Mouse (Mus musculus) intestine, embryonic 14.5 days (tissue): ENCODE measurements around the gene Adpgk. TPM values are rescaled to one million over a fixed set of nuclear protein-coding genes. Genes with fewer than 3 reads are reported as not detected.
"Not testable (repeated sequence)": the region's sequence is repeated elsewhere in the genome, so short reads cannot be mapped to it uniquely, and the experiment has no call there.

Experiments
- ATAC-seq: fragments of 200-750 bp; cut with Nextera tagmentation; replicated peaks from 2 replicates; pipeline ENCODE4 v1.8.0; 2017; ENCODE audit warnings: low read depth, moderate number of reproducible peaks, moderate TSS enrichment, moderate library complexity; ENCODE audit not compliant: low FRiP score, low TSS enrichment
- DNase-seq: peaks from one replicate; pipeline ENCODE4 v3.0.0-alpha.2; 2018; ENCODE audit warnings: low spot score
- H3K27ac ChIP-seq: fragments of 300-500 bp; sonication (generic); 2 replicates; pipeline ENCODE4 v1.5.1; 2014; ENCODE audit warnings: low read depth, mild to moderate bottlenecking, control low read depth
- H3K27me3 ChIP-seq: fragments of 300-500 bp; sonication (generic); replicated peaks from 2 replicates; pipeline ENCODE4 v1.6.1; 2014; ENCODE audit warnings: low read length, control low read depth; ENCODE audit not compliant: control insufficient read depth, insufficient read depth
- H3K36me3 ChIP-seq: fragments of 300-500 bp; sonication (generic); 2 replicates; pipeline ENCODE4 v1.6.1; 2014; ENCODE audit warnings: low read length, control low read depth; ENCODE audit not compliant: control insufficient read depth, insufficient read depth
- H3K4me1 ChIP-seq: fragments of 300-500 bp; sonication (generic); replicated peaks from 2 replicates; pipeline ENCODE4 v1.6.1; 2014; ENCODE audit warnings: low read length, control low read depth, mixed read lengths; ENCODE audit not compliant: control insufficient read depth, insufficient read depth
- H3K4me2 ChIP-seq: fragments of 300-500 bp; sonication (generic); 2 replicates; pipeline ENCODE4 v1.6.1; 2014; ENCODE audit warnings: low read length
- H3K4me3 ChIP-seq: fragments of 300-500 bp; sonication (generic); 2 replicates; pipeline ENCODE4 v1.5.1; 2014; ENCODE audit warnings: low read depth, low read length, control low read depth, mixed read lengths
- H3K9ac ChIP-seq: fragments of 300-500 bp; sonication (generic); 2 replicates; pipeline ENCODE4 v1.6.1; 2014; ENCODE audit warnings: mild to moderate bottlenecking, low read length
- H3K9me3 ChIP-seq: fragments of 300-500 bp; sonication (generic); 2 replicates; pipeline ENCODE4 v1.6.1; 2016; ENCODE audit warnings: low read length, control low read depth; ENCODE audit not compliant: control insufficient read depth
- WGBS: fragments of 180-500 bp; shearing (Covaris S2); extraction: QIAGEN DNeasy Blood & Tissue Kit; methylation state at CpG from one replicate; pipeline ENCODE4 v1.1.7; 2014; 5-methylcytosine and 5-hydroxymethylcytosine counted together
- polyA plus RNA-seq: library from polyadenylated mRNA; unstranded; fragments of >200 nt; fragmentation: Nextera tagmentation; extraction: Ambion mirVana; gene quantifications from 2 replicates; pipeline ENCODE4 v1.2.1, GENCODE M21; 2014

The Adpgk gene
- polyA plus RNA-seq, 1 experiment from 2014 or later = 37.8 TPM

DNA sequence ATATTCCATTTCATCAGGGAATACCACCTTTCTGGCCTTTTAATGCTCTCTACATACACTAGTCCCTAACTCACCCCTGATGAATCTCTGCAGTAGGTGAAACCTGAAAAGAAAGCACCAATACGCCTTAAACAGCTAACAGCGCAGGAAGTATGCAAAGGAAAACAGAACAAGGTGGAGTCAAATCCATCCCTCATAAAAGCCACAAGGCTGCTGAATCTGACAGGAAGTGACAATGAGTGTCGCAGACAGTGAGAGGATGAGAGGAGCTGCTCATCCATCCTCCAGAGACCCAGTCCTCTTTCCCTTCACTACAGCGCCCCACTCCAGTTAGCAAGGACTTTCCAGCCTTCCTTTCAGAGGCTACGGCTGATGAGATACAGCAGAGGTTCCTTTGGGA is 47.1 kb downstream of the Adpgk start:
- Histone ChIP-seq H3K4me1 (no peaks in the 10 kb centered on the region), H3K27ac (no peak overlapping the region), H3K9me3 (no peaks in the 10 kb centered on the region), H3K9ac (no peak overlapping the region), H3K4me3 (no peak overlapping the region), H3K27me3 (no peaks in the 10 kb centered on the region), H3K4me2 (no peak overlapping the region), H3K36me3 (0 out of 2 replicates have a peak, but pooled peaks cover 6% of the 10 kb centered on the region)
- ATAC-seq (no peak), DNase-seq (no peak)
- 79% methylated on average over 5 of the region's 5 CpGs for WGBS

- H3K27ac ChIP-seq = no peak overlapping the region
- no peak for ATAC-seq
- no peak overlapping the region for H3K4me3 ChIP-seq
- H3K4me2 ChIP-seq = no peak overlapping the region
- H3K4me1 ChIP-seq = no peaks in the 10 kb centered on the region
- 0 out of 2 replicates have a peak, but pooled peaks cover 3% of the 10 kb centered on the region for H3K36me3 ChIP-seq
- DNase-seq = no peak
- H3K9me3 ChIP-seq = no peaks in the 10 kb centered on the region
- H3K9ac ChIP-seq = no peak overlapping the region
- WGBS = 45% methylated on average over 5 of the region's 5 CpGs
- no peaks in the 10 kb centered on the region for H3K27me3 ChIP-seq
Observed at GRCm38 (mm10) chr9:59339107-59339506, 47.7 kb downstream of the Adpgk start.

GRCm38 (mm10) chr9:59340002-59340401 is 48.6 kb downstream of the Adpgk start:
- no peak overlapping the region for H3K4me2 ChIP-seq
- H3K4me3 ChIP-seq = no peak overlapping the region
- no peak for ATAC-seq
- H3K36me3 ChIP-seq = 0 out of 2 replicates have a peak, but pooled peaks cover 3% of the 10 kb centered on the region
- no peak overlapping the region for H3K9ac ChIP-seq
- H3K27me3 ChIP-seq = no peaks in the 10 kb centered on the region
- no peak for DNase-seq
- H3K4me1 ChIP-seq = no peaks in the 10 kb centered on the region
- H3K27ac ChIP-seq = no peak overlapping the region
- 89% methylated on average over 9 of the region's 9 CpGs for WGBS
- no peaks in the 10 kb centered on the region for H3K9me3 ChIP-seq

- DNase-seq = no peak
- 61% methylated on average over 2 of the region's 2 CpGs for WGBS
- Histone ChIP-seq H3K4me1 (no peaks in the 10 kb centered on the region), H3K4me3 (no peak overlapping the region), H3K27me3 (no peaks in the 10 kb centered on the region), H3K4me2 (no peak overlapping the region), H3K9me3 (no peaks in the 10 kb centered on the region), H3K36me3 (no peaks in the 10 kb centered on the region), H3K27ac (no peak overlapping the region), H3K9ac (no peak overlapping the region)
- no peak for ATAC-seq
Observed at GRCm38 (mm10) chr9:59346176-59346575, 54.8 kb downstream of the Adpgk start.

DNA sequence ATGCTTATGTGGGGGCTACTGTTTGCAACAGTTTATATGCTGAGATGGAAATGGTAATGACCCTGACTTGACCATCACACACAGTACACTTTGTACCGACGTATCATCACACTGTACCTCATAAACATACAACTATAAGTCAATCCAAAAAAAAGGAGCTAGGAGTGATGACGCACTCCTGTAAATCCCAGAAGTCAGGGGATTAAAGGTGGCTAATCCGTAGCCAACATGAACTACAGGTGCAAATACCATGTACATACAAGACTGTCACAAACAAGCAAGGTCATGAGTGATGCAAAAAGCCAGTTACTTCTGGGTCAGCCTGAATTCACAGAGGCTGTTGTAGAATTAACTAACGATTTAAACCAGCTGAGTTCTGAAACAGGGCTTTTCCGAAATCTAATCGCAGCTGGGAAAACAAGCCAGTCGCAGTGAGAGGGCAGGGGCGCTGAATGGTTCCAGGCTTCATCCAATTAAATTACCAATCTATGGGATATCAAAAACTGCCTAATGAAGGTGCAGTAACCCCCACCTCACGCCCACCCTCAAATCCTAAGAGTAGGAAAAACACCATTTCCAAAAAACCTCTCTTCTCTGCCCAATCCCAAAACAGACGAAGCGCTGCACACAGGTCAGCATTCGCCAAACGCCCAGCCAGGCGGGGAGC is 61.4 kb downstream of the Adpgk start:
- H3K4me2 ChIP-seq = peak overlapping the region; percentile 71
- H3K9ac ChIP-seq = peak overlapping the region; percentile 55
- whole genome bisulfite sequencing = 8% methylated on average over 15 of the region's 15 CpGs
- no peaks in the 10 kb centered on the region for H3K4me1 ChIP-seq
- no peaks in the 10 kb centered on the region for H3K36me3 ChIP-seq
- H3K4me3 ChIP-seq = peak overlapping the region; percentile 45
- peak overlapping the region; percentile 22 for H3K27ac ChIP-seq
- H3K9me3 ChIP-seq = no peaks in the 10 kb centered on the region
- H3K27me3 ChIP-seq = no peaks in the 10 kb centered on the region
- DNase-seq (no peak), ATAC-seq (no peak; the same call in 1 of the 2 replicates)

DNA sequence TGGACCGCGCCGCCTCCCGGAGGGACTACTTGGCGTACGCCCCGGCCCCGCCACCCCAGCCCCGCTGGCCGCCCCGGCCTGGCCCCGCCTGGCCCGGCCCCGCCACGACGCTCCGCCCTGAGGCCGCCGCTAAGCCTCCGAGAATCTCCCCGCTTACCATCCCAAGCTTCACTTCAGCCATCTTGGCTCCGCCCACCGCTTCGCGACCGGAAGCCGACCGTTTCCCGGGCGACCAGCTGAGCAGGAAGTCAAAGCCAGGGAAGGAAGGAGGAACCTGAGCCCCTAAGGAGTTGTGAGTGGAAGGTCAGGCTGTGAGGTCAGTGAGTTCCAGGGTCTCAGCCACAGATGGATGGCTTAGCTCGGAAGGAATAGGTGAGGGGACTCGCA is 61.9 kb downstream of the Adpgk start, which contains the start of gene Bbs4:
Gene Bbs4 (minus strand): TSS at position 256 of the 387 bp plus-strand sequence.
- no peaks in the 10 kb centered on the region for H3K4me1 ChIP-seq
- no peaks in the 10 kb centered on the region for H3K27me3 ChIP-seq
- H3K36me3 ChIP-seq = no peaks in the 10 kb centered on the region
- H3K9ac ChIP-seq = peak within 1 kb of the TSS; percentile 55
- DNase-seq (peak; percentile 93), ATAC-seq (peak; percentile 91)
- H3K9me3 ChIP-seq = no peaks in the 10 kb centered on the region
- peak within 1 kb of the TSS; percentile 71 for H3K4me2 ChIP-seq
- peak within 1 kb of the TSS; percentile 45 for H3K4me3 ChIP-seq
- peak within 1 kb of the TSS; percentile 22 for H3K27ac ChIP-seq
- under 1% methylated on average over 30 of the region's 32 CpGs for WGBS

GRCm38 (mm10) chr9:59358041-59358440 is 66.7 kb downstream of the Adpgk start:
- not testable (repeated sequence) for H3K4me3 ChIP-seq, H3K9ac ChIP-seq, H3K36me3 ChIP-seq, ATAC-seq, H3K4me2 ChIP-seq, DNase-seq, H3K27ac ChIP-seq, H3K4me1 ChIP-seq, H3K27me3 ChIP-seq, H3K9me3 ChIP-seq
- WGBS = 47% methylated on average over 1 of the region's 1 CpGs

DNA sequence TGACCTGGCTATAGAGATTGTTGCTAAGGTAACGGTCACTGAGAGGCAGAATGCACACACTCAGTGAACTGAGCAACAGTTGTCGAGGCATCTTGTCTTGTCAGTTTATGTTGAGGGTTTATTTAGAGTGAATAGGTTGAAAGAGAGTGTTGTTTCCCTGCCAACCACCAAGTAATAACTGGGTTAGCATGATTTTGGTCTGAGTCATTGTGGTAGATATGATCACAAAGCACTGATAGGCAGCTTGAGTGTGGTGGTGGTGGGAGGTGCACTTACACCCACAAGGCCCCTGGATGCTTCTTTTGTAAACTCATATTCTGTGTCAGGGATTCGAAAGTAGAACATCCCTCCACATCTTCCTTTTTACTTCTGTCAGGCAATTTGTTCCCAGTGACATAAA is 69.1 kb downstream of the Adpgk start:
- not testable (repeated sequence) for H3K4me1 ChIP-seq, DNase-seq, H3K36me3 ChIP-seq, ATAC-seq, H3K9me3 ChIP-seq, H3K9ac ChIP-seq, H3K27ac ChIP-seq, H3K27me3 ChIP-seq, H3K4me3 ChIP-seq, H3K4me2 ChIP-seq
- WGBS = 57% methylated on average over 1 of the region's 3 CpGs

- Histone ChIP-seq H3K9me3 (peaks cover 5% of the 10 kb centered on the region; the same call in 1 of the 2 replicates), H3K27ac (no peak overlapping the region), H3K36me3 (no peaks in the 10 kb centered on the region), H3K9ac (no peak overlapping the region), H3K4me3 (no peak overlapping the region), H3K4me2 (no peak overlapping the region), H3K4me1 (no peaks in the 10 kb centered on the region), H3K27me3 (no peaks in the 10 kb centered on the region)
- DNase-seq = no peak
- WGBS = 84% methylated on average over 5 of the region's 5 CpGs
- no peak for ATAC-seq
Observed at GRCm38 (mm10) chr9:59369220-59369619, 77.9 kb downstream of the Adpgk start.
